Mouse (Mus musculus): Measurements from ENCODE around the gene Aimp2. TPM values are rescaled to one million over a fixed set of nuclear protein-coding genes. Genes with fewer than 3 reads are reported as not detected.

The Aimp2 gene
- polyA plus RNA-seq, 1 experiment from 2014 or later: 90.3 TPM

- Histone ChIP-seq H3K27me3 (ENCODE audit: control insufficient read depth, insufficient read depth, low read depth, low read length) (no peaks in the 10 kb centered on the region), H3K4me2 (ENCODE audit: low read length) (no peak overlapping the region), H3K27ac (ENCODE audit: low read length) (no peak overlapping the region), H3K9me3 (replicated peaks; ENCODE audit: control insufficient read depth, low read length, poor library complexity, severe bottlenecking) (no peaks in the 10 kb centered on the region), H3K4me3 (ENCODE audit: low read depth, low read length) (no peak overlapping the region), H3K4me1 (ENCODE audit: control insufficient read depth, insufficient read depth, low read length) (no peaks in the 10 kb centered on the region), H3K36me3 (ENCODE audit: control insufficient read depth, insufficient read depth, low read length) (peaks cover 53% of the 10 kb centered on the region), H3K9ac (ENCODE audit: low read depth, low read length) (no peak overlapping the region)
- no peak for ATAC-seq
- WGBS: over 99% methylated on average over 3 of the region's 3 CpGs
These were observed 24.4 kb downstream of the Aimp2 start for GRCm38 (mm10) chr5:143885274-143885673.

- 71% methylated on average over 4 of the region's 4 CpGs for WGBS
- Histone ChIP-seq H3K9me3 (replicated peaks; ENCODE audit: control insufficient read depth, low read length, poor library complexity, severe bottlenecking) (no peaks in the 10 kb centered on the region), H3K9ac (ENCODE audit: low read depth, low read length) (no peak overlapping the region), H3K4me3 (ENCODE audit: low read depth, low read length) (no peak overlapping the region), H3K36me3 (ENCODE audit: control insufficient read depth, insufficient read depth, low read length) (peaks cover 37% of the 10 kb centered on the region), H3K27ac (ENCODE audit: low read length) (no peak overlapping the region), H3K27me3 (ENCODE audit: control insufficient read depth, insufficient read depth, low read depth, low read length) (no peaks in the 10 kb centered on the region), H3K4me2 (ENCODE audit: low read length) (no peak overlapping the region), H3K4me1 (ENCODE audit: control insufficient read depth, insufficient read depth, low read length) (no peaks in the 10 kb centered on the region)
- ATAC-seq: no peak
These were observed 35.1 kb downstream of the Aimp2 start for GRCm38 (mm10) chr5:143874571-143874970.

- WGBS: 91% methylated on average over 11 of the region's 11 CpGs
- ATAC-seq: no peak
- no peak overlapping the region for H3K4me2 ChIP-seq (ENCODE audit: low read length)
- H3K9ac ChIP-seq (ENCODE audit: low read depth, low read length): no peak overlapping the region
- H3K4me1 ChIP-seq (ENCODE audit: control insufficient read depth, insufficient read depth, low read length): no peaks in the 10 kb centered on the region
- H3K9me3 ChIP-seq (replicated peaks; ENCODE audit: control insufficient read depth, low read length, poor library complexity, severe bottlenecking): no peaks in the 10 kb centered on the region
- no peak overlapping the region for H3K27ac ChIP-seq (ENCODE audit: low read length)
- H3K4me3 ChIP-seq (ENCODE audit: low read depth, low read length): no peak overlapping the region
- H3K36me3 ChIP-seq (ENCODE audit: control insufficient read depth, insufficient read depth, low read length): peaks cover 19% of the 10 kb centered on the region
- H3K27me3 ChIP-seq (ENCODE audit: control insufficient read depth, insufficient read depth, low read depth, low read length): no peaks in the 10 kb centered on the region
These were observed 38.0 kb downstream of the Aimp2 start for GRCm38 (mm10) chr5:143871547-143872169.

Other genes starting within 250 kb of the Aimp2 start
- gene Usp42, start 177.6 kb downstream of the Aimp2 start, polyA plus RNA-seq (2015; fragmentation: Nextera tagmentation; extraction: Ambion mirVana): 26.0 and 28.0 TPM in 2 replicates
- gene Eif2ak1, start 92.1 kb downstream of the Aimp2 start, polyA plus RNA-seq (2015; fragmentation: Nextera tagmentation; extraction: Ambion mirVana): 42.8 and 45.1 TPM in 2 replicates
- gene Ankrd61, start 12.2 kb downstream of the Aimp2 start, polyA plus RNA-seq (2015; fragmentation: Nextera tagmentation; extraction: Ambion mirVana): 0.45 and 0.78 TPM in 2 replicates
- gene Pms2, start 117 bp upstream of the Aimp2 start, polyA plus RNA-seq (2015; fragmentation: Nextera tagmentation; extraction: Ambion mirVana): 28.6 and 29.1 TPM in 2 replicates
- gene Gm42421, start 18.3 kb upstream of the Aimp2 start, polyA plus RNA-seq (2015; fragmentation: Nextera tagmentation; extraction: Ambion mirVana): 1.4 and 1.8 TPM in 2 replicates
- gene Rsph10b, start 23.2 kb upstream of the Aimp2 start, polyA plus RNA-seq (2015; fragmentation: Nextera tagmentation; extraction: Ambion mirVana): 3.6 TPM in 2 replicates
- gene Ccz1, start 105.0 kb upstream of the Aimp2 start, polyA plus RNA-seq (2015; fragmentation: Nextera tagmentation; extraction: Ambion mirVana): 82.5 and 82.7 TPM in 2 replicates
- not detected in 2 replicates for gene Ocm, start 116.8 kb upstream of the Aimp2 start, polyA plus RNA-seq (2015; fragmentation: Nextera tagmentation; extraction: Ambion mirVana)
- 9.0 and 9.3 TPM in 2 replicates for gene Lmtk2, start 190.6 kb upstream of the Aimp2 start, polyA plus RNA-seq (2015; fragmentation: Nextera tagmentation; extraction: Ambion mirVana)

Measured in midbrain, embryonic 16.5 days (tissue).